Mouse (Mus musculus): ENCODE measurements at regions not wholly inside any gene's neighbourhood (a gene's known extent, or its start where the extent isn't known, plus 50 kb on each side); places are given as distances from the start of the nearest gene placed in this dataset.

GRCm38 (mm10) chr2:148581666-148582065 is 90.7 kb upstream of the Nxt1 start:
- H3K27ac ChIP-seq (ENCODE audit: low read depth, low read length) = no peak overlapping the region
- no peaks in the 10 kb centered on the region for H3K27me3 ChIP-seq (ENCODE audit: control insufficient read depth, insufficient read depth, low read length)
- no peak overlapping the region for H3K9ac ChIP-seq (ENCODE audit: low read length)
- no peak overlapping the region for H3K4me3 ChIP-seq (ENCODE audit: low read depth, low read length)
- H3K4me2 ChIP-seq (ENCODE audit: low read depth, low read length, severe bottlenecking) = no peak overlapping the region
- DNase-seq (ENCODE audit: low spot score) (no peak), ATAC-seq (replicated peaks; ENCODE audit: low FRiP score) (no peak)
- H3K9me3 ChIP-seq (ENCODE audit: control insufficient read depth, low read length) = no peaks in the 10 kb centered on the region
- WGBS = 84% methylated on average over 4 of the region's 4 CpGs
- no peaks in the 10 kb centered on the region for H3K4me1 ChIP-seq (replicated peaks; ENCODE audit: control insufficient read depth, insufficient read depth, low read length)
- no peaks in the 10 kb centered on the region for H3K36me3 ChIP-seq (ENCODE audit: control insufficient read depth, insufficient read depth, low read length)

- H3K27ac ChIP-seq (ENCODE audit: low read depth, low read length) = no peak overlapping the region
- H3K9me3 ChIP-seq (ENCODE audit: control insufficient read depth, low read length) = no peaks in the 10 kb centered on the region
- ATAC-seq (replicated peaks; ENCODE audit: low FRiP score) (peak; percentile 66), DNase-seq (ENCODE audit: low spot score) (peak; percentile 50)
- no peak overlapping the region for H3K9ac ChIP-seq (ENCODE audit: low read length)
- H3K27me3 ChIP-seq (ENCODE audit: control insufficient read depth, insufficient read depth, low read length) = no peaks in the 10 kb centered on the region
- H3K4me2 ChIP-seq (ENCODE audit: low read depth, low read length, severe bottlenecking) = no peak overlapping the region
- H3K36me3 ChIP-seq (ENCODE audit: control insufficient read depth, insufficient read depth, low read length) = no peaks in the 10 kb centered on the region
- no peak overlapping the region for H3K4me3 ChIP-seq (ENCODE audit: low read depth, low read length)
- WGBS = 41% methylated on average over 7 of the region's 7 CpGs
- no peaks in the 10 kb centered on the region for H3K4me1 ChIP-seq (replicated peaks; ENCODE audit: control insufficient read depth, insufficient read depth, low read length)
Observed at GRCm38 (mm10) chr2:148580286-148580966, 92.0 kb upstream of the Nxt1 start.

GRCm38 (mm10) chr2:148579564-148579963 is 92.8 kb upstream of the Nxt1 start:
- no peaks in the 10 kb centered on the region for H3K36me3 ChIP-seq (ENCODE audit: control insufficient read depth, insufficient read depth, low read length)
- DNase-seq (ENCODE audit: low spot score) (no peak), ATAC-seq (replicated peaks; ENCODE audit: low FRiP score) (no peak)
- H3K4me3 ChIP-seq (ENCODE audit: low read depth, low read length) = no peak overlapping the region
- 40% methylated on average over 2 of the region's 2 CpGs for WGBS
- no peak overlapping the region for H3K27ac ChIP-seq (ENCODE audit: low read depth, low read length)
- H3K4me2 ChIP-seq (ENCODE audit: low read depth, low read length, severe bottlenecking) = no peak overlapping the region
- no peaks in the 10 kb centered on the region for H3K27me3 ChIP-seq (ENCODE audit: control insufficient read depth, insufficient read depth, low read length)
- no peaks in the 10 kb centered on the region for H3K9me3 ChIP-seq (ENCODE audit: control insufficient read depth, low read length)
- H3K4me1 ChIP-seq (replicated peaks; ENCODE audit: control insufficient read depth, insufficient read depth, low read length) = no peaks in the 10 kb centered on the region
- no peak overlapping the region for H3K9ac ChIP-seq (ENCODE audit: low read length)

GRCm38 (mm10) chr2:148579027-148579426 is 93.4 kb upstream of the Nxt1 start:
- Histone ChIP-seq H3K4me3 (ENCODE audit: low read depth, low read length) (no peak overlapping the region), H3K36me3 (ENCODE audit: control insufficient read depth, insufficient read depth, low read length) (no peaks in the 10 kb centered on the region), H3K9me3 (ENCODE audit: control insufficient read depth, low read length) (no peaks in the 10 kb centered on the region), H3K4me1 (replicated peaks; ENCODE audit: control insufficient read depth, insufficient read depth, low read length) (no peaks in the 10 kb centered on the region), H3K4me2 (ENCODE audit: low read depth, low read length, severe bottlenecking) (no peak overlapping the region), H3K27me3 (ENCODE audit: control insufficient read depth, insufficient read depth, low read length) (no peaks in the 10 kb centered on the region), H3K9ac (ENCODE audit: low read length) (no peak overlapping the region), H3K27ac (ENCODE audit: low read depth, low read length) (no peak overlapping the region)
- WGBS = 81% methylated on average over 5 of the region's 5 CpGs
- ATAC-seq (replicated peaks; ENCODE audit: low FRiP score) = no peak
- DNase-seq (ENCODE audit: low spot score) = no peak

- no peak for DNase-seq (ENCODE audit: low spot score)
- Histone ChIP-seq H3K9me3 (ENCODE audit: control insufficient read depth, low read length) (no peaks in the 10 kb centered on the region), H3K4me1 (replicated peaks; ENCODE audit: control insufficient read depth, insufficient read depth, low read length) (no peaks in the 10 kb centered on the region), H3K27me3 (ENCODE audit: control insufficient read depth, insufficient read depth, low read length) (no peaks in the 10 kb centered on the region), H3K27ac (ENCODE audit: low read depth, low read length) (no peak overlapping the region), H3K36me3 (ENCODE audit: control insufficient read depth, insufficient read depth, low read length) (no peaks in the 10 kb centered on the region), H3K4me3 (ENCODE audit: low read depth, low read length) (no peak overlapping the region), H3K9ac (ENCODE audit: low read length) (no peak overlapping the region), H3K4me2 (ENCODE audit: low read depth, low read length, severe bottlenecking) (no peak overlapping the region)
- ATAC-seq (replicated peaks; ENCODE audit: low FRiP score) = no peak
- 87% methylated on average over 2 of the region's 2 CpGs for WGBS
Observed at GRCm38 (mm10) chr2:148578176-148578575, 94.2 kb upstream of the Nxt1 start.

GRCm38 (mm10) chr2:148575433-148575832 is 97.0 kb upstream of the Nxt1 start:
- WGBS = 62% methylated on average over 3 of the region's 3 CpGs
- no peak overlapping the region for H3K27ac ChIP-seq (ENCODE audit: low read depth, low read length)
- H3K36me3 ChIP-seq (ENCODE audit: control insufficient read depth, insufficient read depth, low read length) = no peaks in the 10 kb centered on the region
- H3K27me3 ChIP-seq (ENCODE audit: control insufficient read depth, insufficient read depth, low read length) = no peaks in the 10 kb centered on the region
- H3K4me3 ChIP-seq (ENCODE audit: low read depth, low read length) = no peak overlapping the region
- DNase-seq (ENCODE audit: low spot score) (no peak), ATAC-seq (replicated peaks; ENCODE audit: low FRiP score) (no peak)
- H3K9me3 ChIP-seq (ENCODE audit: control insufficient read depth, low read length) = no peaks in the 10 kb centered on the region
- H3K4me1 ChIP-seq (replicated peaks; ENCODE audit: control insufficient read depth, insufficient read depth, low read length) = no peaks in the 10 kb centered on the region
- H3K9ac ChIP-seq (ENCODE audit: low read length) = no peak overlapping the region
- H3K4me2 ChIP-seq (ENCODE audit: low read depth, low read length, severe bottlenecking) = no peak overlapping the region

GRCm38 (mm10) chr2:148572165-148572564 is 100.2 kb upstream of the Nxt1 start:
- H3K4me3 ChIP-seq (ENCODE audit: low read depth, low read length) = no peak overlapping the region
- H3K9ac ChIP-seq (ENCODE audit: low read length) = no peak overlapping the region
- WGBS = 29% methylated on average over 1 of the region's 1 CpGs
- no peak overlapping the region for H3K4me2 ChIP-seq (ENCODE audit: low read depth, low read length, severe bottlenecking)
- no peaks in the 10 kb centered on the region for H3K27me3 ChIP-seq (ENCODE audit: control insufficient read depth, insufficient read depth, low read length)
- DNase-seq (ENCODE audit: low spot score) = peak; percentile 62
- no peaks in the 10 kb centered on the region for H3K9me3 ChIP-seq (ENCODE audit: control insufficient read depth, low read length)
- no peak overlapping the region for H3K27ac ChIP-seq (ENCODE audit: low read depth, low read length)
- no peaks in the 10 kb centered on the region for H3K36me3 ChIP-seq (ENCODE audit: control insufficient read depth, insufficient read depth, low read length)
- H3K4me1 ChIP-seq (replicated peaks; ENCODE audit: control insufficient read depth, insufficient read depth, low read length) = no peaks in the 10 kb centered on the region
- peak; percentile 53; the same call in 1 of the 2 replicates for ATAC-seq (replicated peaks; ENCODE audit: low FRiP score)

- Histone ChIP-seq H3K4me2 (ENCODE audit: low read depth, low read length, severe bottlenecking) (no peak overlapping the region), H3K4me3 (ENCODE audit: low read depth, low read length) (no peak overlapping the region), H3K27ac (ENCODE audit: low read depth, low read length) (no peak overlapping the region), H3K27me3 (ENCODE audit: control insufficient read depth, insufficient read depth, low read length) (no peaks in the 10 kb centered on the region), H3K36me3 (ENCODE audit: control insufficient read depth, insufficient read depth, low read length) (no peaks in the 10 kb centered on the region), H3K9ac (ENCODE audit: low read length) (no peak overlapping the region), H3K4me1 (replicated peaks; ENCODE audit: control insufficient read depth, insufficient read depth, low read length) (no peaks in the 10 kb centered on the region), H3K9me3 (ENCODE audit: control insufficient read depth, low read length) (no peaks in the 10 kb centered on the region)
- ATAC-seq (replicated peaks; ENCODE audit: low FRiP score) (no peak), DNase-seq (ENCODE audit: low spot score) (no peak)
- 95% methylated on average over 1 of the region's 1 CpGs for WGBS
Observed at GRCm38 (mm10) chr2:148571616-148572015, 100.8 kb upstream of the Nxt1 start.

GRCm38 (mm10) chr2:148571018-148571417 is 101.4 kb upstream of the Nxt1 start:
- Histone ChIP-seq H3K36me3 (ENCODE audit: control insufficient read depth, insufficient read depth, low read length) (no peaks in the 10 kb centered on the region), H3K27ac (ENCODE audit: low read depth, low read length) (no peak overlapping the region), H3K4me3 (ENCODE audit: low read depth, low read length) (no peak overlapping the region), H3K4me2 (ENCODE audit: low read depth, low read length, severe bottlenecking) (no peak overlapping the region), H3K9me3 (ENCODE audit: control insufficient read depth, low read length) (no peaks in the 10 kb centered on the region), H3K27me3 (ENCODE audit: control insufficient read depth, insufficient read depth, low read length) (no peaks in the 10 kb centered on the region), H3K4me1 (replicated peaks; ENCODE audit: control insufficient read depth, insufficient read depth, low read length) (no peaks in the 10 kb centered on the region), H3K9ac (ENCODE audit: low read length) (no peak overlapping the region)
- DNase-seq (ENCODE audit: low spot score) = no peak
- 83% methylated on average over 5 of the region's 5 CpGs for WGBS
- no peak for ATAC-seq (replicated peaks; ENCODE audit: low FRiP score)

Data from forebrain, embryonic 11.5 days (tissue).